Mouse (Mus musculus) bone marrow, adult 2 months (tissue): ENCODE data around the gene Lrr1.

Experiments
- CTCF ChIP-seq: fragments of 200-500 bp; IDR thresholded peaks from 2 replicates; pipeline ENCODE4 v1.5.1; 2011; ENCODE audit warnings: low read length, control low read depth; ENCODE audit not compliant: control insufficient read depth, insufficient read depth
- POLR2A ChIP-seq: fragments of 200-500 bp; IDR thresholded peaks from 2 replicates; pipeline ENCODE4 v1.6.1; 2011; ENCODE audit warnings: low read depth, mild to moderate bottlenecking, control low read depth, low read length, borderline replicate concordance; ENCODE audit not compliant: control insufficient read depth

GRCm38 (mm10) chr12:69157107-69157506 is 11.5 kb upstream of the Lrr1 start:
- TF ChIP-seq CTCF (no peak), POLR2A (no peak)
